ENCODE assay signal across 13 mouse cellular contexts in the genomic region with DNA sequence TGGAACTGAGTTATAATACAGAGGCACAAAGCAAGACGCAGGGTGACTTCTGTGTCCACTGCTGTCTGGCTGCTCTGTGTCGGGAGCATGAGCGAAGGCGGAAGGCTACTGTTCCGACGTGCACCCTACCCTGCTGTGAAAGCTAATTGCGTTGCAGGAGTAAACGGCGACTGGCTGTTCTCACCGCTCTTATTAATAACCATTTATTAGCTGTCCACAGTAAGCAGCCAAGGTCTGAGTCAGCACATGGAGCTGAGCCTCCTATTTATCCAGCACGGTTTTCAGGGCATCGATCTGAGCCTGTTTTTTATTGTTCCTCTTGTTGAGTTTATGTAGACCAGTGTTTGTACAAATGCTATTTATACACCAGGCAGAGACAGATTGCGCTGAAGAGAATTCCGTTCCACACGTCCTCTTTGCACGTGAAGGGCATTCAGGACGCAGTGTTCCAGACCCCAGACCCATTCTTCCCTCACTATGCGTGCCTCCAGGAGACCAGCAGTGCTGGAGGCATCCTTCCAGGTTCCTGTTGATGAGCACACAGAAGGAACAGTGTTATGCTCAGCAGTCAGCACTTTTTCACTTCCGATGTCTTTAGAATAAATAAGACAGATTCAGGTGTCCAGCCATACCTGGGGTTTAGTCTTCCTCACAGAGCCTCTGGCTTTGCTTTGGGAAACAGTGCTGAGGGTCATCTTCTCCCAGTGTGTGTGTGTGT. TPM values are rescaled to one million over a fixed set of nuclear protein-coding genes. Genes with fewer than 3 reads are reported as not detected.
DNase-seq lines count a peak whose midpoint lies in the region; ATAC-seq and TF ChIP-seq lines count a peak whose summit lies in the region.
"Had no signal": no experiment of that assay in that cellular context is flagged by ENCODE, and none has a peak within 500 bp of the region (broad histone marks: within the 10 kb centered on the region; RNA-seq: fewer than 3 reads in every experiment).

No protein-coding gene starts in this region.

- H3K9ac ChIP-seq in heart, embryonic 13.5 days = no peak overlapping the region
- no peak overlapping the region for H3K9ac ChIP-seq in midbrain, embryonic 13.5 days (replicated peaks)

- no peak for TF ChIP-seq POLR2A in brain, embryonic 14.5 days (IDR thresholded peaks at IDR 0.05; ENCODE audit: borderline replicate concordance, extremely low read depth, insufficient read depth, insufficient read length, poor library complexity, severe bottlenecking)

- DNase-seq in heart, postnatal 4 days = no peak
- DNase-seq in brain, embryonic 14.5 days (ENCODE audit: low read depth) = peak; percentile 54
- DNase-seq in hindbrain, embryonic 10.5 days (ENCODE audit: low spot score) = no peak
- DNase-seq in gastrocnemius, postnatal 25 days = no peak
- DNase-seq in kidney, adult 9 months = no peak
- DNase-seq: heart, postnatal 14 days; kidney, postnatal 4 days; lung, postnatal 36 days; spleen, adult 18-20 months; thymus, adult 2 months had no signal

- H3K36me3 ChIP-seq in heart, embryonic 13.5 days = no peaks in the 10 kb centered on the region
- H3K36me3 ChIP-seq in hindbrain, embryonic 10.5 days = no peaks in the 10 kb centered on the region
- no peaks in the 10 kb centered on the region for H3K36me3 ChIP-seq in midbrain, embryonic 13.5 days

- no peaks in the 10 kb centered on the region for H3K27me3 ChIP-seq in heart, embryonic 13.5 days (replicated peaks)
- H3K27me3 ChIP-seq in hindbrain, embryonic 10.5 days (ENCODE audit: insufficient read depth, poor library complexity, severe bottlenecking) = no peaks in the 10 kb centered on the region
- H3K27me3 ChIP-seq in midbrain, embryonic 13.5 days = no peaks in the 10 kb centered on the region

- no peak overlapping the region for H3K27ac ChIP-seq in heart, embryonic 13.5 days (replicated peaks)
- H3K27ac ChIP-seq in hindbrain, embryonic 10.5 days = peak overlapping the region; percentile 57
- H3K27ac ChIP-seq in midbrain, embryonic 13.5 days = peak overlapping the region; percentile 60

- H3K4me1 ChIP-seq in heart, embryonic 13.5 days = no peaks in the 10 kb centered on the region
- H3K4me1 ChIP-seq in hindbrain, embryonic 10.5 days (replicated peaks) = peaks cover 26% of the 10 kb centered on the region
- H3K4me1 ChIP-seq in midbrain, embryonic 13.5 days (replicated peaks) = peaks cover 23% of the 10 kb centered on the region; the same call in 1 of the 2 replicates

- WGBS in heart, embryonic 13.5 days = 67% methylated on average over 19 of the region's 19 CpGs
- 73% methylated on average over 19 of the region's 19 CpGs for WGBS in hindbrain, embryonic 10.5 days
- 57% methylated on average over 19 of the region's 19 CpGs for WGBS in midbrain, embryonic 13.5 days

- TF ChIP-seq CTCF in brain, embryonic 14.5 days (IDR thresholded peaks at IDR 0.05; ENCODE audit: borderline replicate concordance, extremely low read depth, insufficient read depth, insufficient read length) = no peak

- no peak for ATAC-seq in heart, embryonic 13.5 days (ENCODE audit: extremely low read depth, insufficient number of reproducible peaks, low FRiP score, low TSS enrichment)
- ATAC-seq in midbrain, embryonic 13.5 days = peak; percentile 29; the same call in 1 of the 2 replicates
- no peak for ATAC-seq in CD4-positive, CD25-positive, alpha-beta regulatory T cell, adult 4 months

- no peak overlapping the region for H3K4me3 ChIP-seq in heart, embryonic 13.5 days
- no peak overlapping the region for H3K4me3 ChIP-seq in hindbrain, embryonic 10.5 days
- no peak overlapping the region for H3K4me3 ChIP-seq in midbrain, embryonic 13.5 days (replicated peaks)

- H3K9me3 ChIP-seq in heart, embryonic 13.5 days = no peaks in the 10 kb centered on the region
- H3K9me3 ChIP-seq in hindbrain, embryonic 10.5 days = no peaks in the 10 kb centered on the region
- no peaks in the 10 kb centered on the region for H3K9me3 ChIP-seq in midbrain, embryonic 13.5 days

- H3K4me2 ChIP-seq in heart, embryonic 13.5 days = peak overlapping the region; percentile 4; the same call in 1 of the 2 replicates
- no peak overlapping the region for H3K4me2 ChIP-seq in midbrain, embryonic 13.5 days (replicated peaks)

RNA-seq across cellular contexts. Expression of a gene that starts 21.9 kb away (rescaled TPM):
- polyA plus RNA-seq in heart, embryonic 13.5 days (2015; fragmentation: Nextera tagmentation; extraction: Ambion mirVana) = 93.2 and 101 TPM in 2 replicates
- 10 to 100 TPM; 49.6 to 51.6 TPM for total RNA-seq in heart, postnatal 4 days (2021)
- 72.4 and 95.3 TPM in 2 replicates for polyA plus RNA-seq in brain, embryonic 14.5 days (2012; rRNA removed)
- polyA plus RNA-seq in hindbrain, embryonic 10.5 days (2016; fragmentation: Nextera tagmentation; extraction: Ambion mirVana) = 202 and 229 TPM in 2 replicates
- 175 and 177 TPM in 2 replicates for polyA plus RNA-seq in midbrain, embryonic 13.5 days (2015; fragmentation: Nextera tagmentation; extraction: Ambion mirVana)
- total RNA-seq in gastrocnemius, postnatal 25 days (2021) = 10 to 100 TPM in 1 of 2 experiments, 1 to 10 TPM in 1; 8.6 to 11.8 TPM
- polyA plus RNA-seq in CD4-positive, CD25-positive, alpha-beta regulatory T cell, adult 4 months (2017; shearing (Covaris generic)) = 100 to 1,000 TPM; 160 to 164 TPM
